Mouse (Mus musculus) bone marrow macrophage, adult 2 months (primary cell): ENCODE measurements around the gene Slc25a48. TPM values are rescaled to one million over a fixed set of nuclear protein-coding genes. Genes with fewer than 3 reads are reported as not detected.

ENCODE experiments used
- H3K27ac ChIP-seq: 2 replicates; pipeline ENCODE4 v1.5.1; 2012; ENCODE audit warnings: low read depth, low read length; ENCODE audit not compliant: insufficient read depth
- H3K4me1 ChIP-seq: 2 replicates; pipeline ENCODE4 v1.6.1; 2012; ENCODE audit warnings: low read length; ENCODE audit not compliant: control insufficient read depth, insufficient read depth
- H3K4me3 ChIP-seq: 2 replicates; pipeline ENCODE4 v1.5.1; 2012; ENCODE audit warnings: mild to moderate bottlenecking, low read length, moderate library complexity; ENCODE audit not compliant: insufficient read depth
- CTCF ChIP-seq: IDR thresholded peaks from 2 replicates; pipeline ENCODE4 v1.5.1; 2012; ENCODE audit warnings: low read depth, mild to moderate bottlenecking, low read length, moderate library complexity
- POLR2A ChIP-seq: IDR thresholded peaks from 2 replicates; pipeline ENCODE4 v1.6.1; 2012; ENCODE audit warnings: mild to moderate bottlenecking, low read depth, low read length, borderline replicate concordance
- polyA plus RNA-seq: library from polyadenylated mRNA; stranded (reverse); fragments of >200 nt; gene quantifications from 2 replicates; pipeline ENCODE4 v1.2.4, GENCODE M21; 2012; ENCODE audit not compliant: missing spikeins, insufficient read depth, insufficient read length

The Slc25a48 gene
- polyA plus RNA-seq, 1 experiment: not detected

GRCm38 (mm10) chr13:56444996-56445395 lies 6.8 kb downstream of the Slc25a48 start:
- Histone ChIP-seq H3K27ac (no peak overlapping the region), H3K4me1 (no peaks in the 10 kb centered on the region), H3K4me3 (no peak overlapping the region)
- TF ChIP-seq CTCF: no peak
- TF ChIP-seq POLR2A: no peak

- Histone ChIP-seq H3K4me3 (no peak overlapping the region), H3K4me1 (no peaks in the 10 kb centered on the region), H3K27ac (no peak overlapping the region)
- no peak for TF ChIP-seq CTCF
- TF ChIP-seq POLR2A: no peak
Measured at GRCm38 (mm10) chr13:56449239-56450030, 11.3 kb downstream of the Slc25a48 start.

DNA sequence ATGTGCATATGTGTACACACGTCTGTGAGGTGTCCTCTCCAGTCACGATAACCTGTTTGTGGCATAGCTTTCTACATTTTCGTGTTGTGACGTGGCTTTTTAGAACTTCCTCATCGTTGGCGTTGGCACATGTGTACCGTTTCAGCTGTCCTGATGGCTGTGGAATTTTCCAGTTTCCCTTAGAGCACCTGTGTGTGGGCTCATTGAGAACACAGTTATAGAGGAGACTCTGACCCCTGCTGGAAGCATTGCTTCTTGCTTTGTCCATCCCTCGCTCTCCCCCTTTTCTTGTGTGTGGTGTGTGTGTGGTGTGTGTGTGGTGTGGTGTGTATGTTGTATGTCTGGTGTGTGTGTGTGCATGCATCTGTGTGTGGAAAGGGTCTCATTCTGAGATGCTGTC lies 11.9 kb downstream of the Slc25a48 start:
- no peak for TF ChIP-seq POLR2A
- no peak for TF ChIP-seq CTCF
- no peak overlapping the region for H3K4me3 ChIP-seq

DNA sequence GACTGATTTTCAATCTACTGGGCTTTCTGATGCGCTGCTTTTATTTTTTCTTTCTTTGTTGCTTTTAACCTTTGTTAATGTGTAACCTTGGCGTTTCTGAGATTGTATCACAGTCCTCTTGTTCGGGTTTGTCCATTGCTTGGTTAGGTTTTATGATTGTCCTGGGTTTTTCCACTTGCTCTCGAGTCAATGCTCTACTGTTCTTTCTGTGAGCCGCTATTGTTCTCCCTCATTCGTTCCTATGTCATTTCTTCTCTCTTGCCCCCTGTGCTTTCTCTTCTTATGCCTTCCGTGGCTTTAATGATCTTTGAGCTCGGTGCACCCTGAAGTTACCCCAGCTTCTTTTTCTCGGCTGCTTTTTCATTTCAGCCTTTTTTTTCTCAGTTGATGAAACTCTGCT lies 19.8 kb downstream of the Slc25a48 start:
- Histone ChIP-seq H3K4me3 (no peak overlapping the region), H3K4me1 (no peaks in the 10 kb centered on the region), H3K27ac (no peak overlapping the region)
- TF ChIP-seq CTCF: no peak

More for the DNA sequence above, 11.9 kb downstream of the Slc25a48 start:
- Histone ChIP-seq H3K4me1 (no peaks in the 10 kb centered on the region), H3K27ac (no peak overlapping the region)

GRCm38 (mm10) chr13:56461460-56461859 lies 23.3 kb downstream of the Slc25a48 start:
- TF ChIP-seq POLR2A (no peak), CTCF (no peak)
- Histone ChIP-seq H3K4me3 (no peak overlapping the region), H3K27ac (no peak overlapping the region), H3K4me1 (no peaks in the 10 kb centered on the region)

GRCm38 (mm10) chr13:56462791-56463190 lies 24.6 kb downstream of the Slc25a48 start:
- TF ChIP-seq POLR2A: no peak
- no peak for TF ChIP-seq CTCF
- H3K4me1 ChIP-seq: no peaks in the 10 kb centered on the region
- no peak overlapping the region for H3K4me3 ChIP-seq

GRCm38 (mm10) chr13:56463261-56463660 lies 25.1 kb downstream of the Slc25a48 start:
- Histone ChIP-seq H3K4me1 (no peaks in the 10 kb centered on the region), H3K27ac (no peak overlapping the region), H3K4me3 (no peak overlapping the region)
- TF ChIP-seq CTCF: no peak
- TF ChIP-seq POLR2A: no peak

More at GRCm38 (mm10) chr13:56462791-56463190, 24.6 kb downstream of the Slc25a48 start:
- H3K27ac ChIP-seq: no peak overlapping the region

GRCm38 (mm10) chr13:56463750-56464149 lies 25.6 kb downstream of the Slc25a48 start:
- Histone ChIP-seq H3K4me1 (no peaks in the 10 kb centered on the region), H3K27ac (no peak overlapping the region), H3K4me3 (no peak overlapping the region)
- no peak for TF ChIP-seq CTCF
- TF ChIP-seq POLR2A: no peak

DNA sequence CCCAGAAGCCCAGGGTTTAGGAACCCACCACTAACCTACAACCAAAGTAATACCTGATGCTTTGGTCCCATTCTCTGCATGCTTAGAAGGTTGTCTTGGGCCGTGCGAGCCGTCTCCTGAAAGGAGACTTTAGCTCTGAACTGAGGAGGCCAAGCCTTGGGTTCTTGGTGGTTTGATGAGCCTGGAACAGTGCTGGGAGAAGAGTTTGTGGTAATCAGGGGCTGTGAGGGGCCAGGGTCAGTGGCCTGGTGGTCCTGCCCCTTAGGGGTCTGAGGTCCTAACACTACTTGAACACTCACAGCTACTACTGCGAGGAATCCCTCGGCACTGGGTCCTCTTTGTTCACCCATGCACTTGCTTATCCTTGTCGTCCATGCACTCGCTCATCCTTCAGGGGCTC lies 29.6 kb downstream of the Slc25a48 start:
- H3K4me1 ChIP-seq: no peaks in the 10 kb centered on the region
- no peak overlapping the region for H3K4me3 ChIP-seq
- no peak overlapping the region for H3K27ac ChIP-seq
- TF ChIP-seq CTCF: no peak
- TF ChIP-seq POLR2A: no peak

DNA sequence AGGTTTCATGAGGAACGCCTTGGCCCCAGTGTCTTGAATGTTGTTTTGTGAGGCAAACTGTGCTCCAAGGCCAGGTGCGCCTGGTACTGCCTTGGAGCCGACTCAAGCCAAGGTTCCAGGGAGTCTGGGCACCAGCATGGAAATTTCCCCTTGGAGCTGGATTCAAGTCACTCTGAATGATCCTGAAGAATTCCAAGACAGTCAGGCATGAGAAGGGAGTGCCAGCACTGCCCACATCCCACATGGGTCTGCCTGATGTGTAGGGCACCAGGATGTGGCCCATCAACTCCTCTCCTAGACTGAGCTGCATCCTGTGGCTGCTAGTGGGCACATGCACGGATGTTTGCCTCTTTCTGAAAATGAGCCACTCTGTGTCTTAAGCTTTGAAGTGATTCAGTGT lies 30.4 kb downstream of the Slc25a48 start:
- TF ChIP-seq POLR2A (no peak), CTCF (no peak)
- no peak overlapping the region for H3K4me3 ChIP-seq
- no peaks in the 10 kb centered on the region for H3K4me1 ChIP-seq
- no peak overlapping the region for H3K27ac ChIP-seq
